Mouse (Mus musculus) forelimb bud, embryonic 11.5 days (tissue): ENCODE results near the gene Gm9821.

Experiments used
- DNase-seq: peaks from one replicate; pipeline ENCODE4 v3.0.0-alpha.2; 2012; ENCODE audit warnings: low read depth, low spot score

The Gm9821 gene

GRCm38 (mm10) chr2:91945483-91945882 is at the start of gene Gm9821:
Gm9821 (plus strand) TSS chr2:91945703.
- DNase-seq, result no peak

GRCm38 (mm10) chr2:91897968-91898367 is 47.5 kb upstream of the Gm9821 start:
- no peak for DNase-seq

- DNase-seq, result no peak
Observed at GRCm38 (mm10) chr2:91899141-91899540, 46.4 kb upstream of the Gm9821 start.

- no peak for DNase-seq
Observed at GRCm38 (mm10) chr2:91900431-91900830, 45.1 kb upstream of the Gm9821 start.

GRCm38 (mm10) chr2:91902336-91902735 is 43.2 kb upstream of the Gm9821 start:
- DNase-seq, result no peak

- DNase-seq, result no peak
Observed at GRCm38 (mm10) chr2:91903171-91903925, 42.2 kb upstream of the Gm9821 start.

- no peak for DNase-seq
Observed at GRCm38 (mm10) chr2:91904618-91905307, 40.7 kb upstream of the Gm9821 start.

- DNase-seq, result no peak
Observed at GRCm38 (mm10) chr2:91906141-91906540, 39.4 kb upstream of the Gm9821 start.

- no peak for DNase-seq
Observed at GRCm38 (mm10) chr2:91912616-91913015, 32.9 kb upstream of the Gm9821 start.

GRCm38 (mm10) chr2:91913328-91914110 is 32.0 kb upstream of the Gm9821 start:
- DNase-seq, result no peak

- DNase-seq, result no peak
Observed at GRCm38 (mm10) chr2:91916346-91916977, 29.0 kb upstream of the Gm9821 start.

GRCm38 (mm10) chr2:91917096-91917495 is 28.4 kb upstream of the Gm9821 start:
- no peak for DNase-seq

- DNase-seq, result no peak
Observed at GRCm38 (mm10) chr2:91920130-91920529, 25.4 kb upstream of the Gm9821 start.

GRCm38 (mm10) chr2:91921181-91921789 is 24.2 kb upstream of the Gm9821 start:
- DNase-seq, result peak; percentile 76

- peak; percentile 54 for DNase-seq
Observed at GRCm38 (mm10) chr2:91921790-91922570, 23.5 kb upstream of the Gm9821 start.

GRCm38 (mm10) chr2:91922586-91923414 is 22.7 kb upstream of the Gm9821 start:
- no peak for DNase-seq

GRCm38 (mm10) chr2:91923415-91924337 is 21.8 kb upstream of the Gm9821 start:
- peak; percentile 79 for DNase-seq

GRCm38 (mm10) chr2:91924726-91925125 is 20.8 kb upstream of the Gm9821 start:
- no peak for DNase-seq

GRCm38 (mm10) chr2:91925442-91925841 is 20.1 kb upstream of the Gm9821 start:
- DNase-seq, result no peak
